Mouse (Mus musculus): ENCODE results near the gene Tfap2e.

DNA sequence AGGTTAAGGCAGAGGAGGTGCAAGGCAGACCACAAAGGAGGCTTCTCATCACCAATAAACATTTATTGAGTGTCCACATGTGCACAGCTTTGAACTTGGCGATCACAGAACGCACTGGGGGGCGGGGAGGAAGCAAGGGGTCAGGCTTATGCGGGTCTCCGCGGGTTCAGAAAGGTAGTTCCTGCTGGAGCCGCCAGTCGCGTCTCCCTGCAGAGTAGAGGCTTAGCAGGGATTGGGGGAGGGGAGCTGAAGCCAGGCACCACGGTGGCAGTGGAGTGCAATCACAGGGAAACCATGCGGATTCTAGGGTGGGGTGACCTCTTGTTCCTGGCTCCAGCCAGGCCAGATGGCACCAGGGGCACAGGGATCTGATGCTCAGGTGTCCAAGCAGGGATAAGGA is 7.7 kb upstream of the Tfap2e start:
- no peak for TF ChIP-seq CTCF (IDR thresholded peaks at IDR 0.05; ENCODE audit: borderline replicate concordance, control insufficient read depth, extremely low read depth, insufficient read depth, low read length, poor library complexity)
- TF ChIP-seq POLR2A (IDR thresholded peaks at IDR 0.05; ENCODE audit: control insufficient read depth, extremely low read depth, insufficient read depth, low read length, poor library complexity): no peak

Measured in thymus, adult 2 months (tissue).